Mouse (Mus musculus): ENCODE results near the gene Aak1. TPM values are rescaled to one million over a fixed set of nuclear protein-coding genes. Genes with fewer than 3 reads are reported as not detected.
A peak's percentile ranks its signal among the peaks of the same experiment; 100 is the strongest.

Gene Aak1
- polyA plus RNA-seq, 1 experiment from 2014 or later: 18.3 TPM

GRCm38 (mm10) chr6:86884746-86885145 lies 35.4 kb downstream of the Aak1 start:
- H3K36me3 ChIP-seq (ENCODE audit: insufficient read depth): 0 out of 2 replicates have a peak, but pooled peaks cover 6% of the 10 kb centered on the region
- no peak for TF ChIP-seq CTCF (IDR thresholded peaks at IDR 0.05; ENCODE audit: low read depth)
- H3K27me3 ChIP-seq (ENCODE audit: insufficient read depth, low read length): no peaks in the 10 kb centered on the region
- no peaks in the 10 kb centered on the region for H3K4me1 ChIP-seq (ENCODE audit: insufficient read depth)
- no peak overlapping the region for H3K4me2 ChIP-seq
- no peak overlapping the region for H3K27ac ChIP-seq (ENCODE audit: low read depth)
- H3K9me3 ChIP-seq (ENCODE audit: low read depth, low read length): no peaks in the 10 kb centered on the region
- ATAC-seq (ENCODE audit: insufficient read depth): no peak
- H3K4me3 ChIP-seq (ENCODE audit: low read depth, low read length): no peak overlapping the region
- 66% methylated on average over 6 of the region's 6 CpGs for WGBS
- no peak for DNase-seq
- no peak overlapping the region for H3K9ac ChIP-seq

DNA sequence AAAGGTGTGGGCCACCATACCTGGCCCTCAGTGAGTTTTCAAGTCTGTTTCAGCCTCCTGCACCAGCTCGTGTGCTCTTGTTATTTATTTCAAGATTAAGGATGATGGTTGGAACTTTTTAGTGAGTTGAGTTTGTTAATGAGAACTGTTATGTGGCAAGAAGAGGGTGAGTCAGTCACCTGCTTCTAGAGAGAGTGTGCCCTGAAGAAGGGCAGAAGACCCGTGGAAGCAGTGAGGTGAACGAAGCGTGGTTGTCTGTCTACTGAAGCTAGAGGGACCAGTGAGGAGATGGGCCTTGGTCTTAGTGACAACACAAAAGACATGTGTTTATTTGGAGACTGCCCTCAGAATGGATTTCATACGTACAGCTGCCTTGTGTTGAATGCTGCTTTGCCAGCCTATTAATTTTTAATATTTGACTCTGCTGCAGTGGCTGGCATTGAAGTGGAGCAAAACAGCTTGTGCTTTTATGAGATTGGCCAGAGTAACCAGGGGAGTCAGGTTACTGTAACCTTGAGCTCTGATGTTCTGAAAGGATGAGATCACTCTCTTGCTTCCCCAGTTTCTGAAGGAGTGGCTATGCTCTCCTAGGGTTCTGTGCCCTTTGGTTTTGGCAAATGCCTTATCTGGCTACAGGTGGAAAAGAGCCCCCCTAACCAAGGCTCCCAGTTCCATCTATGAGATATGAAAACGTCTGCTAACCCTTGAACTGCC lies 36.7 kb downstream of the Aak1 start:
- H3K27me3 ChIP-seq (ENCODE audit: insufficient read depth, low read length): no peaks in the 10 kb centered on the region
- DNase-seq (peak; percentile 31), ATAC-seq (ENCODE audit: insufficient read depth) (no peak)
- no peak overlapping the region for H3K9ac ChIP-seq
- H3K4me2 ChIP-seq: no peak overlapping the region
- 44% methylated on average over 6 of the region's 6 CpGs for WGBS
- no peak overlapping the region for H3K27ac ChIP-seq (ENCODE audit: low read depth)
- H3K9me3 ChIP-seq (ENCODE audit: low read depth, low read length): no peaks in the 10 kb centered on the region
- peaks cover 9% of the 10 kb centered on the region; the same call in 1 of the 2 replicates for H3K36me3 ChIP-seq (ENCODE audit: insufficient read depth)
- H3K4me3 ChIP-seq (ENCODE audit: low read depth, low read length): no peak overlapping the region
- TF ChIP-seq CTCF (IDR thresholded peaks at IDR 0.05; ENCODE audit: low read depth): no peak
- H3K4me1 ChIP-seq (ENCODE audit: insufficient read depth): no peaks in the 10 kb centered on the region

DNA sequence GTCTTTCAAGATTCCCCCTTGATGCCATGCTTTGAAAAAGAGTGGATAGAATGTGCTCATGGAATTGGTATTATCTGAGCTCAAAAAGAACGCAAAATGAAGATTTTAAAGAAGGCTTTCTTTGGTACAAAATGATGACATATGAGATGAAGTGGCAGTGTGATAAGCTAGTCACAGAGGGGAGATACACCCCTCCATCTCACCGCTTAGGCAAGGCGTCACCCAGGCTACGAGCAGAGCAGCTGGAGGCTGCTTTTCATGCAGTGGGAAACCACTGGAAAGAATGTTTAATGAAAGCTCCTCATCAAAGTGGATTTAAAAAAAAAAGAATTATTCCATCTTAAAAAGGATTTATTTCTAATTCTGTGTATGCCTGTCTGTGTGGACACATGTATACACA lies 37.5 kb downstream of the Aak1 start:
- no peak overlapping the region for H3K4me2 ChIP-seq
- 54% methylated on average over 4 of the region's 4 CpGs for WGBS
- H3K9ac ChIP-seq: no peak overlapping the region
- ATAC-seq (ENCODE audit: insufficient read depth) (no peak), DNase-seq (no peak)
- no peak overlapping the region for H3K4me3 ChIP-seq (ENCODE audit: low read depth, low read length)
- no peaks in the 10 kb centered on the region for H3K4me1 ChIP-seq (ENCODE audit: insufficient read depth)
- H3K9me3 ChIP-seq (ENCODE audit: low read depth, low read length): no peaks in the 10 kb centered on the region
- peaks cover 6% of the 10 kb centered on the region; the same call in 1 of the 2 replicates for H3K36me3 ChIP-seq (ENCODE audit: insufficient read depth)
- H3K27me3 ChIP-seq (ENCODE audit: insufficient read depth, low read length): no peaks in the 10 kb centered on the region
- no peak for TF ChIP-seq CTCF (IDR thresholded peaks at IDR 0.05; ENCODE audit: low read depth)
- no peak overlapping the region for H3K27ac ChIP-seq (ENCODE audit: low read depth)

GRCm38 (mm10) chr6:86897520-86897919 lies 48.2 kb downstream of the Aak1 start:
- H3K27ac ChIP-seq (ENCODE audit: low read depth): no peak overlapping the region
- H3K27me3 ChIP-seq (ENCODE audit: insufficient read depth, low read length): no peaks in the 10 kb centered on the region
- DNase-seq: no peak
- ATAC-seq (ENCODE audit: insufficient read depth): no peak
- H3K4me2 ChIP-seq: no peak overlapping the region
- no peaks in the 10 kb centered on the region for H3K9me3 ChIP-seq (ENCODE audit: low read depth, low read length)
- no peaks in the 10 kb centered on the region for H3K36me3 ChIP-seq (ENCODE audit: insufficient read depth)
- TF ChIP-seq CTCF (IDR thresholded peaks at IDR 0.05; ENCODE audit: low read depth): no peak
- H3K9ac ChIP-seq: no peak overlapping the region
- 87% methylated on average over 6 of the region's 6 CpGs for WGBS
- no peaks in the 10 kb centered on the region for H3K4me1 ChIP-seq (ENCODE audit: insufficient read depth)
- no peak overlapping the region for H3K4me3 ChIP-seq (ENCODE audit: low read depth, low read length)

GRCm38 (mm10) chr6:86899053-86899452 lies 49.7 kb downstream of the Aak1 start:
- H3K9me3 ChIP-seq (ENCODE audit: low read depth, low read length): no peaks in the 10 kb centered on the region
- H3K4me1 ChIP-seq (ENCODE audit: insufficient read depth): no peaks in the 10 kb centered on the region
- no peak overlapping the region for H3K27ac ChIP-seq (ENCODE audit: low read depth)
- no peak overlapping the region for H3K4me2 ChIP-seq
- no peak for DNase-seq
- no peak overlapping the region for H3K9ac ChIP-seq
- no peak overlapping the region for H3K4me3 ChIP-seq (ENCODE audit: low read depth, low read length)
- no peaks in the 10 kb centered on the region for H3K27me3 ChIP-seq (ENCODE audit: insufficient read depth, low read length)
- 70% methylated on average over 3 of the region's 3 CpGs for WGBS
- TF ChIP-seq CTCF (IDR thresholded peaks at IDR 0.05; ENCODE audit: low read depth): no peak
- H3K36me3 ChIP-seq (ENCODE audit: insufficient read depth): no peaks in the 10 kb centered on the region
- ATAC-seq (ENCODE audit: insufficient read depth): no peak

DNA sequence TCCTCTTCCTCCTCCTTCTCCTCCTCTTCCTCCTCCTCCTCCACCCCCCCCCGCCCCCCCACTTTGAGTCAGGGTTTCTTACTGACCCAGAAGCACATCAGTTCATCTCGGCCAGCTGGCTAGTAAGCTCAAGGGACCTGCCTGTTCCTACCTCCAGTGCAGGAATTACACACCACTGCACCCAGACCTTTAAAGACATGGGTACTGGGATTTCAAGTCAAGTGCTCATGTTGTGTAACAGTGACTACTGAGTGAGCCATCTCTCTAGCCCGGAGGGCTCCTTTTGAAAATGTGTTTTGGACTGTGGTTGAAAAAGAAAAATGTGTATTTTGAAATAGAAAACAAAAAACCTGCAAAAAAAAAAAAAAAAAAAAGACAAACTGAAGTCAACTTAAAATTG lies 50.6 kb downstream of the Aak1 start:
- no peak for ATAC-seq (ENCODE audit: insufficient read depth)
- H3K4me2 ChIP-seq: no peak overlapping the region
- H3K36me3 ChIP-seq (ENCODE audit: insufficient read depth): no peaks in the 10 kb centered on the region
- H3K9me3 ChIP-seq (ENCODE audit: low read depth, low read length): no peaks in the 10 kb centered on the region
- TF ChIP-seq CTCF (IDR thresholded peaks at IDR 0.05; ENCODE audit: low read depth): no peak
- WGBS: 94% methylated on average over 3 of the region's 3 CpGs
- no peak overlapping the region for H3K9ac ChIP-seq
- H3K4me1 ChIP-seq (ENCODE audit: insufficient read depth): no peaks in the 10 kb centered on the region
- no peak overlapping the region for H3K4me3 ChIP-seq (ENCODE audit: low read depth, low read length)
- H3K27ac ChIP-seq (ENCODE audit: low read depth): no peak overlapping the region
- DNase-seq: no peak
- H3K27me3 ChIP-seq (ENCODE audit: insufficient read depth, low read length): no peaks in the 10 kb centered on the region

- 78% methylated on average over 3 of the region's 3 CpGs for WGBS
- no peak overlapping the region for H3K4me3 ChIP-seq (ENCODE audit: low read depth, low read length)
- no peak for TF ChIP-seq CTCF (IDR thresholded peaks at IDR 0.05; ENCODE audit: low read depth)
- no peaks in the 10 kb centered on the region for H3K4me1 ChIP-seq (ENCODE audit: insufficient read depth)
- no peaks in the 10 kb centered on the region for H3K9me3 ChIP-seq (ENCODE audit: low read depth, low read length)
- no peaks in the 10 kb centered on the region for H3K36me3 ChIP-seq (ENCODE audit: insufficient read depth)
- H3K27me3 ChIP-seq (ENCODE audit: insufficient read depth, low read length): no peaks in the 10 kb centered on the region
- H3K9ac ChIP-seq: no peak overlapping the region
- H3K27ac ChIP-seq (ENCODE audit: low read depth): no peak overlapping the region
- no peak for ATAC-seq (ENCODE audit: insufficient read depth)
- DNase-seq: no peak
- no peak overlapping the region for H3K4me2 ChIP-seq
Measured at GRCm38 (mm10) chr6:86900546-86900945, 51.2 kb downstream of the Aak1 start.

Data from lung, embryonic 14.5 days (tissue).